Mouse (Mus musculus): Measurements from ENCODE around the gene Gkap1.

The Gkap1 gene

DNA sequence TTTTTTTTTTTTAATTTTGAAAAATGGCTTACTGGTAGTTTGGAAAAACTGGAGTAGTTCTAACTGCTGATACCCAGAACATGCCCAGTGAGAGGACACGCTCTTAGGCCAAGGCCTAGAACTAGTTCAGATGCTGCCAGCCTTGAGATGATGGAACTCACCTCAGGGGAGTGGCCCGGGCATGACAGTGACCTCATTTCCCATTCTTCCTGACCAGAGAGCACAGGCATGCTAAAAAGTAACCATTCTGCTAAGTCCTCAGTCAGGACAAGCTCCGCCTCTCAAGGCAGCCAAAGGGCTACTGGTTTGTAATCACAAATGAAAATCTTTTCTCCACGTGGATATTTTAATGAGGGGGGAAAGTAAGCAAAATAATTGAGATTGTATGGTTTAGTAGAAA is 6.4 kb upstream of the Gkap1 start:
- DNase-seq (ENCODE audit: low read depth, low spot score) = no peak

GRCm38 (mm10) chr13:58280528-58280927 is 5.0 kb upstream of the Gkap1 start:
- no peaks in the 10 kb centered on the region for H3K27me3 ChIP-seq (ENCODE audit: control insufficient read depth, insufficient read depth, low read length, poor library complexity, severe bottlenecking)
- no peaks in the 10 kb centered on the region for H3K36me3 ChIP-seq (ENCODE audit: control insufficient read depth, insufficient read depth, low read length, poor library complexity, severe bottlenecking)
- no peak for DNase-seq (ENCODE audit: low read depth, low spot score)

More for the DNA sequence above, 6.4 kb upstream of the Gkap1 start:
- Histone ChIP-seq H3K27me3 (ENCODE audit: control insufficient read depth, insufficient read depth, low read length, poor library complexity, severe bottlenecking) (no peaks in the 10 kb centered on the region), H3K36me3 (ENCODE audit: control insufficient read depth, insufficient read depth, low read length, poor library complexity, severe bottlenecking) (no peaks in the 10 kb centered on the region)

- H3K27me3 ChIP-seq (ENCODE audit: control insufficient read depth, insufficient read depth, low read length, poor library complexity, severe bottlenecking) = peaks cover 6% of the 10 kb centered on the region; the same call in 1 of the 2 replicates
- no peaks in the 10 kb centered on the region for H3K36me3 ChIP-seq (ENCODE audit: control insufficient read depth, insufficient read depth, low read length, poor library complexity, severe bottlenecking)
- DNase-seq (ENCODE audit: low read depth, low spot score) = no peak
Measured at GRCm38 (mm10) chr13:58276256-58276655, 757 bp upstream of the Gkap1 start.

DNA sequence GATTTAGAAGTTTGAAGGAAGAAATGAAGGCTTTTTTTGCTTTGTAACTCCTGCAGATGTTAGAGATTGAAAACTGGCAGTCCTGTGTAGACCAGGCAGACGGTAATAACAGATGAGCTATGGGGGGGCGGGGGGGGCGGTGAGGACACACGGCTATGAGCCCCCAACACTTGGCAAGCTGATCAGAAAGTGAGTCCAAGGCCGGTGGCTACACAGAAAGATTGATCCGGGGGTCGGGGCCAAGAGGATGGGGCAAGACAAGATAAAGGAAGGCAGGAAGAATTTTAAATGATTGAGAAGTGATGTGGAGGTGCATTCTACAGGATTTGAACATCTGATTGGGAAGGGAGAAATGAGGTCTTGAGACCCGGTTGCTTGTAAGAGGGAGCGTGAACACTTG is 423 bp downstream of the Gkap1 start:
- no peaks in the 10 kb centered on the region for H3K36me3 ChIP-seq (ENCODE audit: control insufficient read depth, insufficient read depth, low read length, poor library complexity, severe bottlenecking)
- H3K27me3 ChIP-seq (ENCODE audit: control insufficient read depth, insufficient read depth, low read length, poor library complexity, severe bottlenecking) = peaks cover 6% of the 10 kb centered on the region; the same call in 1 of the 2 replicates
- no peak for DNase-seq (ENCODE audit: low read depth, low spot score)

DNA sequence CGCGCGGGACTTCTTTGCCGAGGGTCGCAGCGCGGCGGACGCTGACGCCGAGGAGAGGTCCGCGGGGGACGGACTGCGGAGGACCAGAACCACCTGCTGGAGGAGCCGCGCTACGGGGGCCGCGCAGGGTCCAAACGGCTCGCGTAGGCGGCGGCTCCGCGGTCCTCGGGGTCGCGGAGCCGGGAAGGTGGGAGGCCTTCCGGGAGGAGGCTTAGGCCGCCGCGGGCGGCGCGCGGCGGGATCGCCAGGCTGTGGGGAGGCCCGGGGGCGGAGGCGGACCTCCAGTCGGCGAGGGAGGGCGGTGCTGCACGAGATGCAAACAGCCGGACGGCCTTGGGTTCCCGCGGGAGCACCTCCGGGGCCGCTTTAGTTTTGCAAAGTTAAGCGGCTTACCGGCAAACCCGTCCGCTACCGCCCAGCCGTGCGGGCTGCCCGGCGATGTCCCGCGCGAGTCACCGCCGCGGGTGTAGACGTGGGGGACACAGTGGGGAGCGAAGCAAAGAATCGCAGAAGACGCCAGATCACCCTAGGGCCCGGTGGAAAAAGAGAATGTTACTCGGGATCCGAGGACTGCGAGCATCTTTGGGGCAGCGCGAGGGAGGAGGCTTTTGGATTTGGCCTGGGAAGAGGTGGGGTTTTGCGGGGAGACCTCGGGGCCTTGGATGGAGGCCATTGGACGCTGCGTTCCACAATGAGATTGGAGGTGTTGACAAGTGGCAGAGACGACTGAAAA is 1.1 kb downstream of the Gkap1 start:
- Histone ChIP-seq H3K27me3 (ENCODE audit: control insufficient read depth, insufficient read depth, low read length, poor library complexity, severe bottlenecking) (peaks cover 6% of the 10 kb centered on the region), H3K36me3 (ENCODE audit: control insufficient read depth, insufficient read depth, low read length, poor library complexity, severe bottlenecking) (no peaks in the 10 kb centered on the region)
- peak; percentile 64 for DNase-seq (ENCODE audit: low read depth, low spot score)

GRCm38 (mm10) chr13:58273411-58274258 is 1.9 kb downstream of the Gkap1 start:
- DNase-seq (ENCODE audit: low read depth, low spot score) = peak; percentile 39
- peaks cover 6% of the 10 kb centered on the region for H3K27me3 ChIP-seq (ENCODE audit: control insufficient read depth, insufficient read depth, low read length, poor library complexity, severe bottlenecking)
- no peaks in the 10 kb centered on the region for H3K36me3 ChIP-seq (ENCODE audit: control insufficient read depth, insufficient read depth, low read length, poor library complexity, severe bottlenecking)

GRCm38 (mm10) chr13:58266864-58267263 is 8.6 kb downstream of the Gkap1 start:
- Histone ChIP-seq H3K36me3 (ENCODE audit: control insufficient read depth, insufficient read depth, low read length, poor library complexity, severe bottlenecking) (no peaks in the 10 kb centered on the region), H3K27me3 (ENCODE audit: control insufficient read depth, insufficient read depth, low read length, poor library complexity, severe bottlenecking) (no peaks in the 10 kb centered on the region; the same call in 1 of the 2 replicates)
- DNase-seq (ENCODE audit: low read depth, low spot score) = no peak

- no peaks in the 10 kb centered on the region for H3K36me3 ChIP-seq (ENCODE audit: control insufficient read depth, insufficient read depth, low read length, poor library complexity, severe bottlenecking)
- no peaks in the 10 kb centered on the region for H3K27me3 ChIP-seq (ENCODE audit: control insufficient read depth, insufficient read depth, low read length, poor library complexity, severe bottlenecking)
- DNase-seq (ENCODE audit: low read depth, low spot score) = no peak
Measured at GRCm38 (mm10) chr13:58263546-58263945, 12.0 kb downstream of the Gkap1 start.

DNA sequence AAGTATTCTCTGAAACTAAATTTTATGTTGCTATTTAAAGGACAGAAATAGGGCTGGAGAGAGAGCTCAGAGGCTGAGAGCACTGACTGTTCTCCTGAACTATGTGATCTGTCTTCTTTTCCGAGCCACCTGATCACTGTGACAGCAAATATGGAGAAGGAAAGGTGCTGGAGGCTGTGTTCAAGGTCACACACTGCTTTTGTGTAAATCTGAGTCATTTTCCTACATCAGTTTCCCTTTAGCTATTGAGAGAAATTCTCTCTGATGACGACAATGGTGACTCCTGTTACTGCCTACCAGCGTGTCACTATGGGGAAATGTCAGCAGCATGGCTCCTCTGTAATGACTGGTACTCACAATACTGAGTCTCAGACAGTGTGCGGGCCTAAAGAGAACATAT is 13.8 kb downstream of the Gkap1 start:
- no peak for DNase-seq (ENCODE audit: low read depth, low spot score)
- H3K27me3 ChIP-seq (ENCODE audit: control insufficient read depth, insufficient read depth, low read length, poor library complexity, severe bottlenecking) = no peaks in the 10 kb centered on the region

DNA sequence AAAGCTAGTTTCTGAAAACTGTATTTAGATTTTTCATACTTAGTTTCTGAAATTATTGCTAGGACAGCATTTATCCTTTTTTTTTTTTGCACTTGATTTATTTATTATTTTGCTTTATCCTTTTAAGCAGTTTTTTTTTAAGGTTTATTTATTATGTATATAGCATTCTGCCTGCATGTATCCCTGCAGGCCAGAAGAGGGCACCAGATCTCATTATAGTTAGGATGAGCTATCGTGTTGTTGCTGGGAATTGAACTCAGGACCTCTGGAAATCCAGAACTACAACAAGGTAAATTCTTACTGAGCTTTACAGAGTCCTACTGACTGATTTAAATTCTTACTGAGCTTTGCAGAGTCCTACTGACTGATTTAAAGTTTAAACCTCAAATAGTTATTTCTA is 22.2 kb downstream of the Gkap1 start:
- Histone ChIP-seq H3K27me3 (ENCODE audit: control insufficient read depth, insufficient read depth, low read length, poor library complexity, severe bottlenecking) (no peaks in the 10 kb centered on the region), H3K36me3 (ENCODE audit: control insufficient read depth, insufficient read depth, low read length, poor library complexity, severe bottlenecking) (no peaks in the 10 kb centered on the region)
- DNase-seq (ENCODE audit: low read depth, low spot score) = no peak

More for the DNA sequence above, 13.8 kb downstream of the Gkap1 start:
- H3K36me3 ChIP-seq (ENCODE audit: control insufficient read depth, insufficient read depth, low read length, poor library complexity, severe bottlenecking) = no peaks in the 10 kb centered on the region

GRCm38 (mm10) chr13:58248957-58249356 is 26.5 kb downstream of the Gkap1 start:
- H3K36me3 ChIP-seq (ENCODE audit: control insufficient read depth, insufficient read depth, low read length, poor library complexity, severe bottlenecking) = no peaks in the 10 kb centered on the region
- no peaks in the 10 kb centered on the region for H3K27me3 ChIP-seq (ENCODE audit: control insufficient read depth, insufficient read depth, low read length, poor library complexity, severe bottlenecking)
- no peak for DNase-seq (ENCODE audit: low read depth, low spot score)

GRCm38 (mm10) chr13:58236536-58236935 is 39.0 kb downstream of the Gkap1 start:
- H3K36me3 ChIP-seq (ENCODE audit: control insufficient read depth, insufficient read depth, low read length, poor library complexity, severe bottlenecking) = no peaks in the 10 kb centered on the region
- H3K27me3 ChIP-seq (ENCODE audit: control insufficient read depth, insufficient read depth, low read length, poor library complexity, severe bottlenecking) = no peaks in the 10 kb centered on the region
- peak; percentile 54 for DNase-seq (ENCODE audit: low read depth, low spot score)

DNA sequence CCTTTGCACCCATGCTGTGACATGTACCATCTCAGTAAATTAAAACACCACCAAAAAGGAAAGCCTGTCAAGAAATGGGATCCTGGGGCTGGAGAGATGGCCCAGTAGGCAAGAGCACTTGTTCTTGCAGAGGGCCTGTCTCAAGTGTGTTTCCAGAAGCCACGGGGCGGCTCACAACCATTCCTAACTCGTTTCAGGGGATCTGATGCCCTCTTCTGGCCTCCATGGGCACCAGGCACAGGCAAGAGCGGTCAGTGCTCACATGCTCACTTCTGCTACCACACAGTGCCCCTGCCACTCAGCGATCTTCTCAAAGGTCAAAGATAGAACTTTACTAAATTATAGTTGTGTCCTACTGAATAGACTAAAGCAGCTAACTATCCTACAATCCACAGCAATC is 42.9 kb downstream of the Gkap1 start:
- Histone ChIP-seq H3K36me3 (ENCODE audit: control insufficient read depth, insufficient read depth, low read length, poor library complexity, severe bottlenecking) (no peaks in the 10 kb centered on the region), H3K27me3 (ENCODE audit: control insufficient read depth, insufficient read depth, low read length, poor library complexity, severe bottlenecking) (no peaks in the 10 kb centered on the region)
- peak; percentile 81 for DNase-seq (ENCODE audit: low read depth, low spot score)

DNA sequence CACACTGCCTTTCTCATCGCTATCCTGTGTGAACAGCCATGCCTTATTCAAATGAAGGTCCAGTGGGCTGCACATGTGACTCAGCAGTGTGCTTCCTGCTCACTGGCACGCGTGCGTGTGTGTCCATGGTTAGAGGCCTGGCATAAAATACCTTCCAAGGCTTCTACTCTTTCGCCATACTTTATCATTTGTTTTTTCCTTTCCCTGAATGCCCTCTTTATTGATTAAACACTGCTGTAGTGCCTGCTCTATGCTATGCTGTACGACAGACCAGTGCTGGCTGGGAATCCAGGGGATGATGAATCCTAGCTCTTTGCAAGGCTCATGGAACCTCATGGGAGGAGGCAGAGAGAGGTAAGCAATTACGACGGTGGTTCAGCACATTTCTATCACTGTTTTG is 43.4 kb downstream of the Gkap1 start:
- H3K27me3 ChIP-seq (ENCODE audit: control insufficient read depth, insufficient read depth, low read length, poor library complexity, severe bottlenecking) = no peaks in the 10 kb centered on the region
- H3K36me3 ChIP-seq (ENCODE audit: control insufficient read depth, insufficient read depth, low read length, poor library complexity, severe bottlenecking) = no peaks in the 10 kb centered on the region
- no peak for DNase-seq (ENCODE audit: low read depth, low spot score)

DNA sequence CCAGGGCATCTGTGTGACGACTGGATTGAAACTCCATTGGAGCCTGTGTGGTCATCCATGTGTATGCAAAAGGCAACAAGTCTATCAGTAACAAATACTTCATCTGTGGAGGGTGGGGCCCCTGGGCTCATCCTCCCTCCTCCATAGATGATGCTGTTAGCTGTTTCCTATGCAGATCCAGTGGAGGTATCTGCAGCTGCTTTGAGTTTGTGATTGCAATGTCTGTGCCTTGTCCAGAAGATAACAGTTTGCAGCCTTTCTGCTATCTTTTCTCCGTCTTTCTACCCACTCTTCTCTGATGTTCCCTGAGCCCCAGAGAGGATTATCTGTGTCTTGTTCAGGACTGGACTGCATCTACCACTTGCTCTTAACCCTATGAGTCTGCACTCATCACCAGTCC is 46.9 kb downstream of the Gkap1 start:
- Histone ChIP-seq H3K36me3 (ENCODE audit: control insufficient read depth, insufficient read depth, low read length, poor library complexity, severe bottlenecking) (no peaks in the 10 kb centered on the region), H3K27me3 (ENCODE audit: control insufficient read depth, insufficient read depth, low read length, poor library complexity, severe bottlenecking) (no peaks in the 10 kb centered on the region)
- DNase-seq (ENCODE audit: low read depth, low spot score) = no peak

Data from splenic B cell, adult 2 months (primary cell).